Mouse (Mus musculus): Measurements from ENCODE around the gene Ttf1. TPM values are rescaled to one million over a fixed set of nuclear protein-coding genes. Genes with fewer than 3 reads are reported as not detected.
A peak's percentile ranks its signal among the peaks of the same experiment; 100 is the strongest.

Gene Ttf1
- total RNA-seq (2021): 10 to 100 TPM; 12.0 to 13.9 TPM
- long read RNA-seq, experiment 1, partial matches to known transcripts: 4 of 7 reads
- long read RNA-seq, experiment 1, other reads (novel, unspliced or antisense): 3 of 7 reads
- long read RNA-seq, experiment 2, full-length matches to known transcripts: 1 of 2 reads
- long read RNA-seq, experiment 2, partial matches to known transcripts: 0 of 2 reads
- long read RNA-seq, experiment 2, other reads (novel, unspliced or antisense): 1 of 2 reads

- DNase-seq: peak; percentile 88 to 89
Measured at GRCm38 (mm10) chr2:29060135-29060597, at the start of gene Ttf1. Ttf1 (plus strand) TSS chr2:29060262.

GRCm38 (mm10) chr2:29012523-29012922 is 47.5 kb upstream of the Ttf1 start:
- DNase-seq: peak; percentile 43 to 53

DNA sequence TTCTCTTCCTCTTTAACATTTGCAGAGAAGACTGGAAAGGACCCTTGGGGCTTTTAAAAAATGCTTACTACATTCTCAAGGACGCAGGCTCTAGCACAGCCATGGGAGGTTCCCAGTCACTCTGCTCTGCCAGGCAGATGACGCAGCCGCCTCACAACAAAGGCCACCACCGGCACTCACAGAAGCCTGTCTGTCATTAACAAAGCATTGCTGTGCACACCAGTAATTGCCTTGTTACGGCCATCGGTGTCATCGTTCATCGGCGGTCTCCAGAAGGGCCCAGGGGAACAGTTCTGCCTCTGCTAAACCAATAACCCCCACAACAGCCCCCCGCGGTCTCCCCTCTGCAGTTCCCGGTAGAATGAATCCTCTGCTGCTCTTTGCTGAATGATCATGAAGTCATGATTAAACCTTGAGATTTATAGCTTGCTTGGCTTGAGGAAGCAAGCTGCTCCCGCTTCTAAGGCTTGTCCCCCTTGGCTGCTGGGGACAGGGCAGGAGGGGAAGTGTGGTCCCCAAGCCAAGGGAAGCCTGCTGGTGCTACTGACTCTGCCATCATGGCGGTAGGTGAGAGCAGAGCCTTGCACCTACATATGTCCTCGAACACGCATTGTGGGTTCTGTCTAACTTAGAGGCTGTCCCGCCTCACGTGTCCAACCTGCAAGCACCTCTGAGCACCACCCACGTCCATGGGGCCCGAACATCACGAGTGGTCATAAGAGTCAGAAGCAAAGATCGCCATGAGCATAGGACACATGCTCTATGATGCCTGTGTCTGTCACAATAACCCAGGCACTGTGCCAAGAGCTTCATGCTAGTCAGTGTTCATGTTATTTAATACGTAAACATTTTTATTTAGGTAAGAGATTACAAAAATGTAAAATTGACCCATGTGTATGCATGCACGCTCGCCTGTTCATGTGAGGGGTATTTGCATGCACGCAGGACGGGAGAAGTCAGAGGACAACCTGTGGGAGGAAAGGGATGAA is 43.2 kb upstream of the Ttf1 start:
- peak; percentile 78 to 79 for DNase-seq

DNA sequence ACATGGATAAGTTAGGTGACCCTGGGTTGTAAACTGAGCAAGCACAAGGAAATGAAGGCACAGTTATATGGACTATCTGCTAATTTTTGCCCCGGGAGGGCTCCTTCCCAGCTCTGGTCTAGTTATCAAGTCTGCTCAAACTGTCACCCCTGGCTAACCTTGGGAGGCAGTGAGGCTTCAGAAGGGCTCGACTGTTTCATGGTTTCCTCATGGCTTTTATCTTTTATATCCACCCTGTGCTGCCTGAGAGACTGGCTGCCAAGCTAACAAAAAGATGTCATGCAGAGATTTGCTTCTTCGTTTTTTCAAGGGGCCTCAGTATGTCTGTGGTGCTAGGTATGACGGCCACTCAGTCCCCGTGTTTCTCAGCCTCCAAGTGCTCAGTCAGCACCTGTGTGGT is 41.4 kb upstream of the Ttf1 start:
- DNase-seq: no peak

GRCm38 (mm10) chr2:29021025-29021424 is 39.0 kb upstream of the Ttf1 start:
- DNase-seq: peak; percentile 21 to 43

DNA sequence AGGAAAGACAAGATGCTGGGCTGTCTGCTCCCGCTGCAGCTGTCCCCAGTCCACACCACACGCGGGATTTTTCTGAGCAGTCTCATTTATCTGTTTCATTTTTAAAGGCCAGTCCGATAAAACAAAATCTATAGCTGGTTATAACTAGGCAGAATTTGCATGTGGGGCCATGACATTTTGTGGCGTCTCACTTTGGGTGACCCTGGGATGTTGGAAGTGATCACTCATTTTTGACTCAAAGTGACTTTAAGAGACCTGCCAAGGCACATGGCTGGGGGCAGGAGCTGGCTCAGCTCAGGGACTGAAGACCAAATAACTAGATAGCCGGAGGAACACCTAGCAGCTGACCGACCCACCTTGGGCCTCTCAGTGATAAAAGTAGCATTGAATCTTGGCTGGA is 37.1 kb upstream of the Ttf1 start:
- peak; percentile 53 to 69 for DNase-seq

GRCm38 (mm10) chr2:29025284-29025683 is 34.8 kb upstream of the Ttf1 start:
- peak; percentile 74 to 75 for DNase-seq

- peak in 1 of 2 experiments; percentile 24 for DNase-seq
Measured at GRCm38 (mm10) chr2:29030048-29030734, 29.9 kb upstream of the Ttf1 start.

DNA sequence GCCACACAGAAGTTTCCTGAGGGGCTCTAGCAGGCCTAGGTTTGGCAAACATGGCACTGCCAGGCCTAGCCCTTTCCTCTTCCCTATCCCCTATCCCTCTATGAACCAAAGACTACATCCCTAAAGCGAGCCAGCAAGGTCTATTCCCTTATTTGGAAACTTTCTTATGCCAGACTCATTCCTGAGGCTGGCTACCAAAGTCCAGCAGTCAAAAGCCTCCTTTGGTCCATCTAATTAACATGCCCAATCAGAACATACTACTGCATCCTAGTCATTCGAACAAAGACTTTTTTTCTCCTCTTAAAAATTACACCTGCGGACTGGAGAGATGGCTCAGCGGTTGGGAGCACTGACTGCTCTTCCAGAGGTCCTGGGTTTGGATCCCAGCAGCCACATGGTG is 28.1 kb upstream of the Ttf1 start:
- DNase-seq: no peak

GRCm38 (mm10) chr2:29034542-29035475 is 25.3 kb upstream of the Ttf1 start:
- no peak for DNase-seq

DNA sequence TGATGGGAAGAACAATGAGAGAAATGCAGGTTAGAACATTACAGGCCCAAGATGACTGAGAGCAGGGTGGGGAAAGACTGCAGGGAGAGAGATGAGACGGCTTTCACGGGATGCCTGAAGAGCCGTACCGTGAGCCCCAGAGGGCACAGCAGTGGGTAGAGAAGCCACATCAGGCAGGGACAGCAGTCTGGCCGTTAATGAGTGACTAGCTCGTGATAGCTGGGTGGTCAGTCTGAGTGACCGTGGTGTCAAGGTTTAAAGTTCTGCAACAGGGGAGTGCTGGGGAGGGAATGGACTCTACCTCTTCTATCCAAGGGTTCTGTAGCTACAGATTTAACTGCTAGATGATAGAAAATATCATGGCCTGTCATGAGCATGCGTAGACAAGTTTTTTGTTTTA is 24.4 kb upstream of the Ttf1 start:
- DNase-seq: no peak

DNA sequence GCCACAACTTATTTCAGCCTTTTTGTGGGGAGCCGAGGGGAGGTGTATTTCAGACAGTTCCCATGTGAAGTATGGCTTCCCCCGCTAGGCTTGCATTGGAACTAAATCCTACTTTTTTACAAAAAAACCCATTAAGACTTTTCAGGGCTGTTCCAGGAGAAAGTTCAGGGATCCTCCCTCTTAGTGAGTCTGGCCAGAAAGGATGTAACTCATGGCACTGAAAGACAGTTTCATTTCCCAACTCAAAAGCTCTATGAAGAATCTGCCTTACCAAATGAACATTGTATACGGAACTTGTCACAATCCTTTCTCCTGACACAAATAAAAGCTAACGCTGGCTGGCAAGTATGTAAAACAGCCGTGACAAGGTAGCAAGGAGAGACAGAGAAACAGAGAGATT is 20.3 kb upstream of the Ttf1 start:
- DNase-seq: no peak

GRCm38 (mm10) chr2:29040594-29041476 is 19.2 kb upstream of the Ttf1 start:
- no peak for DNase-seq

DNA sequence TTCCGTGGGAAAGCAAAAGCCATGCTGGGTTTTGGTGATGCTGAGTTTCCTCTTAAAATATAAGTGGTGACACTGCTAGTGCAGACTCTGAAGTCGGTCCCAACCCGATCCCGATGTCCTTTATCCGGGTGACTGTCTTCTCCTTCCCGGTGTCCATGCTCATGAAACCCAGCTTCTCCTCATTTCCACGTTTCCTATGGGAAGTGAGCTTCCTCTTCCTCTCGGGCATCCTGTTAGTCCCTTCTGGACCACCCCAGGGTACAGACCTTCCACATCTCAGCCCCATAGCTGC is 18.6 kb upstream of the Ttf1 start:
- DNase-seq: no peak

GRCm38 (mm10) chr2:29042124-29042523 is 17.9 kb upstream of the Ttf1 start:
- DNase-seq: no peak

DNA sequence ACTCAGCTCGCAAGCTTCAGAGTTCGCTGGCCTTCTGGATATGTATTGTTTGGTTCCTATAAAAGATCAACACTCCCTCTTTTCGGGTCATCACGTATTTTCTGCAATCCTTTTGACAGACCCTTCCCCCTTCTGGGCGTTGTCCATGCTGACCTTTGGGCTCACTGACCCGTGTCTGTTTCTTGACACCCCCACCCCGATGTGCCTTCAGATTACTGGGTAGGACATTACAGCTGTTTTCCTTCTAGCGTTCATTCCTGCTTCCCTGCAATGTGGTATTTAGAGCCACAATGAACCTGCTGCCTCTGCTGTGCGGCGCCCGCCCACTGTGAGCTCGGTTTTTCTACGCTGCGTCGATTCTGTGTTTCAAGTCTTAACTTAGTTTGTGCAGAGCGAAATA is 13.9 kb upstream of the Ttf1 start:
- no peak for DNase-seq

- no peak for DNase-seq
Measured at GRCm38 (mm10) chr2:29051932-29052331, 8.1 kb upstream of the Ttf1 start.

DNA sequence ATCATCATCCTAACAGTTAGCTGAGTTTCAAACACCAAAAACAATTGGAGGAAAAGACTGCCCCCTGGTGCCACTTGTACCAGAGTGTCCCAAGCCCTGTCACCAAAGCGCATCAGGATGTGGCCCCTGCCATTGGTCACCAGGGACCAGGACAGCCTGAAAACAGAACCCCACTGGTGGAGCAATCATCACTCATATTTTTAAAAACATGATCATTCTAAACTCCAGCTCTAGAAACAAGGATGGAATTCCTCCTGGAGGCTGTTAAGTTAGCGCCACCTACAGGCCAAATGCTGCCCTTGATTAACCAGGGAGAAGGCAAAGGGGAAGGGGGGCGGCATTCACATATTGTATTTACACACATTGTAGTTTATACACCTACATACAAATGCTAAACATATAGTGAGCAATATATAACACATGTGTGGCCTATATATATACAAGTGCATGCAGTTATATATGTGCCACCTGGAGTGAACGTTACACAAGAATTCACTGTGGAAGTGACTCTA is 7.1 kb upstream of the Ttf1 start:
- peak; percentile 48 to 69 for DNase-seq

GRCm38 (mm10) chr2:29053802-29054544 is 6.1 kb upstream of the Ttf1 start:
- DNase-seq: peak; percentile 42 to 68

GRCm38 (mm10) chr2:29054545-29054935 is 5.5 kb upstream of the Ttf1 start:
- no peak for DNase-seq
